Mouse (Mus musculus) mouse embryonic stem cell (cell line): Measurements from ENCODE around the gene Cd209b.

ENCODE experiments used
- in situ Hi-C, 2 experiments: fragments of 300-500 bp; cut with MboI; formaldehyde crosslinking; loops; 1 replicate in 1 of 2; 3 replicates in 1 of 2; pipeline ENCODE4 v1.14.3; 2019 to 2020; ENCODE audit warnings: low sequenced_read_pairs in 2 of 2, low pct_unique_long_range_greater_than_20kb in 1 of 2, mixed read lengths in 1 of 2; ENCODE audit not compliant: unreplicated experiment in 1 of 2

Cd209b gene

GRCm38 (mm10) chr8:3926744-3927143 is at the start of gene Cd209b:
Cd209b (minus strand) TSS chr8:3926844.
- in situ Hi-C loops = no loop called here

GRCm38 (mm10) chr8:3956037-3956436 is 29.4 kb upstream of the Cd209b start:
- in situ Hi-C loops = loop anchor here (10.0 to 25.0 kb wide), 2 partner anchors 241 to 244 kb away; partner anchors contain the start of gene Clec4g (in 1 of the 2)

DNA sequence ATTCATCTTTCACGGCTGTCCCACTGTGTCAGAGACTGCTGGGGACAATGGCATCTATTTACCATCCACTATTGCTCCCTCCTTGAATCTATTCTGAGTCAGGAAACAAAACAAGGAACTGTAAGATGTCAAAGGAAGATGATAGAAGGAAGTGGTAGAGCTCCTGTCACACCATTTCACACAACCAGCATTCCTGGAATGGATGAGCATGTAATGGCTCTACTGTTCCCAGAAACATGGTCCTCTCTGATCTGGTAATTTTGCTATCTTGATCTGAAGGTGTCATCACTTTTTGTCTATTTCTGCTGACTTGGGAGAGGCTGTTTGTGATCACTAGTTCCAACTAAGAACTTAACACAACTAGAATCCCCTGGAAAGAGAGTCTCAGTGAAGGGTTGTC is 28.0 kb upstream of the Cd209b start, which contains the start of gene Cd209c:
Gene Cd209c (minus strand): TSS at position 101 of the 400 bp plus-strand sequence.
- in situ Hi-C loops = loop anchor here (10.0 to 25.0 kb wide), 2 partner anchors 240 to 242 kb away; partner anchors contain the start of gene Clec4g (in 1 of the 2)

- in situ Hi-C loops = no loop called here
Measured at GRCm38 (mm10) chr8:3940023-3940422, 13.4 kb upstream of the Cd209b start.

- in situ Hi-C loops = no loop called here
Measured at GRCm38 (mm10) chr8:3878455-3878854, 48.2 kb downstream of the Cd209b start, which contains the start of gene Cd209d. Cd209d (minus strand) TSS chr8:3878555.

GRCm38 (mm10) chr8:3876121-3876520 is 50.5 kb downstream of the Cd209b start:
- in situ Hi-C loops = no loop called here
